Mouse (Mus musculus): ENCODE data around the gene Lipe.
"Not testable (repeated sequence)": the region's sequence is repeated elsewhere in the genome, so short reads cannot be mapped to it uniquely, and the experiment has no call there.

Lipe gene

GRCm38 (mm10) chr7:25412833-25413441 lies 14.4 kb upstream of the Lipe start, which contains the start of gene Cxcl17:
Gene Cxcl17 (minus strand): TSS chr7:25412886.
- no peak for DNase-seq (ENCODE audit: low spot score)

GRCm38 (mm10) chr7:25411861-25412260 lies 13.4 kb upstream of the Lipe start:
- no peak for DNase-seq (ENCODE audit: low spot score)

DNA sequence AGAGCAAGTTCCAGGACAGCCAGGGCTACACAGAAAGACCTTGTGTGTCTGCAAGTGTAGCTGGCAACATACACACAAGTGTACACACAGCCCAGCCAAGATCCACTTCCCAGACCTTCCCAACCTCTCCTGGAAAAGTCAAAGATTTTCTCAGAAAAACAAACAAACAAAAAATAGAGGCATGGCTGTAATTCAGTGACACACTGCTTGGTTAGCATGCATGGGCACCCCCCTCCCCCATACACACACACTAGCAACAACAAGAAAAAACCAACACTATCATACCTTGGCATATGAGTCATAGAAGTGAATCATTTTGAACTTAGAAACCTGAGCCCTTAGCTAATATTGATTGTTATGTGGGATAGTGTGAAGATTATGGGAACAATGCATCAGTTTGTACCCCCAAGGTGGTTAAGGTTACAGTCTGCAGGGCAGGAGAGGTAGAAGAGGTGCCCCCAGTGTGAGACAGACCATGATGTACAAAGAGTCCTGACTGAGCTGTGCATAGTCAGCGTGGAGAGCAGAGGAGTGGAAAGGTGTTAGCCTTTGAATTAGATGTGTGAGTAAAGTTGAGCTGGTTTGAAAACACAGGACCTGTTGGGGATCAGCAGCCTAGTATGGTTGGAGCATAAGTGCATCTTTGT lies 12.6 kb upstream of the Lipe start:
- no peak for DNase-seq (ENCODE audit: low spot score)

DNA sequence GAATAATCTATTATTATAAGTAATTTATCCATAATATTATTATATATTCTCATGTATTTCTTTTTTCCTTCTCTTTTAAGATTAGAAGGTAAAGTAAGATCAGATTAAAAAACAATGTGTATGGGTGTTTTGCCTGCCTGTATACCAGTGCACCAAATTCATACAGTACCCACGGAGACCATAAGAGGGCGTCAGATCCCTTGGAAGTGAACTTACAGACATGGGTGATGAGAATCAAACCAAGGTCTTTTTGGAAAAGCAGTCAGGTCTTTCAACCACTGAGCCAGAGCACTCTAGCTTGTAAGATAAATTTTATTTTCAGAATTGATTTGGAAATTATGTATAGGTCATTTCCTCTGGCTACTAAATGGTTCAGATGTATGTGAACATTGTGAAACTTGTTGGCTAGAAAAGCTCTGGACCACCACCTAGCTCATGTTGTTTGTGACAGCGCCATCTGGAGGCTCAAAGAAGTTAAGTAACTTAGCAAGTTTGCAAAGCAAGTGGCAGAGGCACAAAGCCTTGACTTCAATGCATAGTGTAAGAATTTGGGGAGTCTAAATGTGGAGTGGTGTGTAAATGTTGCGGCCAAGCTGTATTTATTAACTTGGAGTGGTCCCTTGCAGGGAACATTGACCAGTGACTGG lies 10.7 kb upstream of the Lipe start:
- DNase-seq (ENCODE audit: low spot score), result peak; percentile 40

GRCm38 (mm10) chr7:25406468-25406867 lies 8.0 kb upstream of the Lipe start:
- no peak for DNase-seq (ENCODE audit: low spot score)

- DNase-seq (ENCODE audit: low spot score), result peak; percentile 15
Observed at GRCm38 (mm10) chr7:25402671-25403101, 4.2 kb upstream of the Lipe start.

GRCm38 (mm10) chr7:25401986-25402385 lies 3.5 kb upstream of the Lipe start:
- DNase-seq (ENCODE audit: low spot score), result no peak

GRCm38 (mm10) chr7:25401551-25401950 lies 3.0 kb upstream of the Lipe start:
- no peak for DNase-seq (ENCODE audit: low spot score)

GRCm38 (mm10) chr7:25399028-25399427 lies 518 bp upstream of the Lipe start:
- not testable (repeated sequence) for DNase-seq (ENCODE audit: low spot score)

- no peak for DNase-seq (ENCODE audit: low spot score)
Observed at GRCm38 (mm10) chr7:25396621-25397020, 1.9 kb downstream of the Lipe start.

DNA sequence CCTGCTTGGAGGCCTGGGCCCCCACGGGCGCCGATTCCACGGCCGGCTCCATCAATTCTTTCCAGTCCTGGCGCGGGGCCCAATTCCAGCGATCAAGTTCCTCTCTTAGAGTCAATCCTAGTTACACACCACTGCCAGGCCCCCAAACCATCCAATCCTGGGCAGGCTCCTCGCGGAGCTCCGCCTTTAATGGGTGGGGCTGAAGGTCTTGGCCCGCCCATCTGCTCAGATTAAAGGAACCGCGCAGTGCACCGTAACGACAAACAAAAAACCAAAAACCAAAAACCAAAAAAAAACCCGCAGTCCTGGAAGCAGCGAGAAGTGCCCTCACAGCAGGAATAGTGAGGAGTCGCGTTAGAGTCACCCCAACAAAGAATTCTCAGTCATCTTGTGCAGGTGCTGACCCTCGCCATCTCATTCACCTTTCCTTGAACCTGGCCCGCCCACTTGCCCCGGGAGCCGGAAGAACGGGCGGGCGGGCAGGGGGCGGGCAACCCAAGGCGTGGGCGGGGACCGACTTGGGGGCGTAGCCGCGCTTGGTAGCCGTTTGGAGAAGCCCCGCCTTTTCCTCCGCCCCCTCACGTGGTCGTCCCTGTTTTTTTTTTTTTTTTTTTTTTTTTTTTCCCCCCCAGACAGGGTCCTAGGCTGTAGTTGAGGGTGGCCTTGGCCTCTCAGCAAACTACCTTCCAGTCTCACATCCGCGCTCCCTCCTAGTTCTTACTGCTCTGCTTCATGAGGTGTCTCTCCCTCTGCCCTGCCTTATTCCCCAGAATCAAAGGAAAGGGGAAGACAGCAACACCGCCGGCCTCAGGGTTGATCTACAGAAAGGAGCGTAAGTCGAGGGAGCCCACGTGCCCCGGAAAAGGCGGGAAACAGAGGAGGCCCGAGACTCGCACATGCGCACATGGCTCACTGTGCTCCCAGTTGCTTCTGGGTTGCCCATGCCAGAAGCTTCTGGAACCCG lies 2.7 kb downstream of the Lipe start:
- DNase-seq (ENCODE audit: low spot score), result peak; percentile 91

GRCm38 (mm10) chr7:25395186-25395557 lies 3.3 kb downstream of the Lipe start:
- no peak for DNase-seq (ENCODE audit: low spot score)

DNA sequence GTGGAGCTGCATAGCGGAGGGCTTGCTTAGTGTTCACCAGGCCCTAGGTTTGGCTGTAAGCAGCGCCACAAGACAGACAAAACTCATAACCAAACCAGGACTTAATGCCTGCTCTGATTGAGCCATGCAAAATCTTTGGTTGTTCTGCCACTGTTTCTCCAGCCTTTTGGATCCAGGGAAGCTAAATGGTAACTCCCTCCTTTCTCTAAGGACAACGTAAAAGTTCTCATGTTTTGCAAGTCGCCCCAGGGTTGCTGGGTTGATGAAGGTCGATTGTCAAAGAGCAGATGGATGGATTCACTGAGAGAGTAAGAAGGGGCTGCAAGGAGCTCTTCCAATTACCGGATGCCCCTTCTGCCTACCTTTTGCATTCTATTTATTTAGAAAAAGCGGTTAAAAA lies 3.8 kb downstream of the Lipe start:
- no peak for DNase-seq (ENCODE audit: low spot score)

DNA sequence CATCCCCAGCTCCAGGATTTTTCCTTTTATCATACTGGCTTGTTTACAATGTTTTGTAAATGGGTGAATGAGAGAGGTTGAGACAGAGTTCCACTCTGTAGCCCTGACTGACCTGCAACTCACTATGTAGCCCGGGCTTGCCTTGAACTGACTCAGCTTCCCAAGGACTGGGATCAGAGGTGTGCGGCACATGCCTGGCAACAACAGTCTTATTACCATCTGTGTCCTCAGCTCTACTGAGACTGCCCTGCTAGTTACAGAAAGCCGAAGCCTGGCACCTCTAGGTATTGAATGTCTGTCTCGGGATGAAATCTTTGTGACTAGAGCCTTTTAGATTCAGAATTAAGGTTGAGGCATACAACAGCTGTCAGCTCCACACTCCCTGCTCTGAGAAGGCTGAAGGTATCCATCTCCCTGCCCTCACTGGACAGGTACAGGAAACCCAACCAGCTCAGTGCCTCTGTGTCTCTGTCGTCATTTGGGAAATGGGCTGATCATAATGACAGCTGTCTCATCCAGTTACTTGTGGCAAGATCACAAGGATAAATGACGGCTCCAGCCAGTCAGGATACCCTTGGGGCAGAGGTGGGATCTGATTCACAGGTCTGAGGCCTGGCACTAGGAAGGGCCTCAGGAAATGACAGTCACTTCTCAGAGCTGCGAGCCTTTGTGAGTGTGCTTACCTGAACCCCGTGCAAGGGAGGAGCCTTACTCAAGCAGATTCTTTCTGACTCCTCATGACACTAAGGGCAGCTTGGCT lies 4.9 kb downstream of the Lipe start:
- DNase-seq (ENCODE audit: low spot score), result no peak

GRCm38 (mm10) chr7:25392851-25393250 lies 5.7 kb downstream of the Lipe start:
- no peak for DNase-seq (ENCODE audit: low spot score)

DNA sequence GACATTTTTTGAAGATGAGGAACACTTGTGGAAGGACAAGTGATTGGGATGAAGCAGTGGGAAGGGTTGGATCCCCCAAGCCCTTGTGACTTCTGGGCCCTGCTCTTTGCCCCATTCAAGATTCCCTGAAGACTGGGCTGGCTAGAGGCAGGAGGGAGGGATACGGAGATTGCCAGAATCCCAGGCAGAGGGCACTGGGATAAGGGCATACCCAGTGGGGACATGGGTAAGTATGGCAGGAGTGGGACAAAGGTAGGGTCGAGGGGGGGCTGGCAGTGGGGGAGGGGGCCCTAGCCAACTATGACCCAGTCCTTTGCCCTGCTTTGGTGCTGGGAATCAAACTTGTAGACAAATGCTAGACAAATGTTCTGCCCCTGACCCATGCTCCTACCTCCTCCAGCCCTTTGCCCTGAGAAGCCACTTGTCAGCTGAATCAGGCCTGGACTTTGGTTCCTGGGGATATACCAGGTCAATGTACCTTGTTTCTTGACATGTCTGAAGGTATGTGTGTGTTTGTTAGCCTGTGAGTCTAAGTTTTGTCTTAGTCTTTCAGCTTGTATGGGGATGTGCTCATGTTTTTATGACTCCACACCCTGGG lies 6.6 kb downstream of the Lipe start:
- DNase-seq (ENCODE audit: low spot score), result no peak

DNA sequence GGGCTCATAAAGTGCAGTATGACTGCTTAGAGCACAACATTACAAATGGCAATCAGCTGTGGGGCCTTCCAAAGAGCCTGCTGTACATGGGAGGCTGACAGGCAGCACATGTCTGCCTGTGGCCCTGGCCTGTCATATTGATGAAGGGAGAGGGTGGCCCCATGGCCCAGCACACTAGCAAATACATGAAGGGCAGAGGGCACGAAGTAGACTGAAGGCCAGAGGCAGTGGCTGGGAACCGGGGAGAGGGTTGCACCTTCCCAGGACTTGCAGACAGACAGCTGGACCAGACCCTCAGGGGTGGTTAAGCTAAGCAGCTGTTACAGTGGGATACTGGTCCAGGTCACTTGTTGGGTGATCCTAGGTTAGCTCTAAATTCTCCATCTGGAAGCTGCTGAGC lies 7.5 kb downstream of the Lipe start:
- no peak for DNase-seq (ENCODE audit: low spot score)

DNA sequence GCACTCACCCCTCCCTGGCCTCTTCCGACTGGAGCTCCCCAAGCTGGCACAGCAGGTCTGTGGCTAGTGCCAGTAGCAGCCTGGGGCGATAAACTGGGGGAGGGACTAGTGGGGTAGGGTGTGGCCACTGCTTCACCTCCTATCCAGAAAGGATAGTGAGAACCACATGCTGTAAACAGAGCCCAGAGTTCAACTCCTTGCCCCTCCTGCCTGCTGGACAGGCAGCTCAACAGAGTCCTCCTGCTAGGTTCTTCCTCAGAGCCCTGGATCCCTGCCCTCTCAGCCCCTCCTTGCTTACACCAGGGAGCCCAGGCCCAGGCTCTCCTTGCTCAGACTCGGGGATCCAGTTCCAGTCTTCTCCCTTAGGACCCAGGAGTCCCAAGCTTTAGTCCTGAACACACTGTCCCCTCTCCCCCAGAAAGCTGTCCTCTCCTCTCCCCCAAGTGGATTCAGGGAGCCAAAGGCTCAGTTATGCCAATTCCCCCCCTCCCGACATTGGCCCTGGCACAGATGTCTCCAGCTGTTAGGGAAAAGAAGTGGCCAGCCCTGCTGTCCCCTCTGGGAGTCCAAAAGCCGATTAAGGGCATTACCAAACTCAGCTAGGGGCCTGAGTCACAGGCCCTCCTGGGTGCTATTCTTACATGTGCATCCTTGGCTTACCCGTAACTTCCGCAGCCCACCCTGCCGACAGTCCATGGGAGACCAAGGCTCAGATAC lies 8.3 kb downstream of the Lipe start:
- no peak for DNase-seq (ENCODE audit: low spot score)

GRCm38 (mm10) chr7:25388916-25389315 lies 9.6 kb downstream of the Lipe start:
- DNase-seq (ENCODE audit: low spot score), result no peak

- DNase-seq (ENCODE audit: low spot score), result no peak
Observed at GRCm38 (mm10) chr7:25387811-25388440, 10.6 kb downstream of the Lipe start.

Measured in T-cell, adult 2 months (primary cell).